Mouse (Mus musculus): ENCODE data around the gene Dop1b.

The Dop1b gene

DNA sequence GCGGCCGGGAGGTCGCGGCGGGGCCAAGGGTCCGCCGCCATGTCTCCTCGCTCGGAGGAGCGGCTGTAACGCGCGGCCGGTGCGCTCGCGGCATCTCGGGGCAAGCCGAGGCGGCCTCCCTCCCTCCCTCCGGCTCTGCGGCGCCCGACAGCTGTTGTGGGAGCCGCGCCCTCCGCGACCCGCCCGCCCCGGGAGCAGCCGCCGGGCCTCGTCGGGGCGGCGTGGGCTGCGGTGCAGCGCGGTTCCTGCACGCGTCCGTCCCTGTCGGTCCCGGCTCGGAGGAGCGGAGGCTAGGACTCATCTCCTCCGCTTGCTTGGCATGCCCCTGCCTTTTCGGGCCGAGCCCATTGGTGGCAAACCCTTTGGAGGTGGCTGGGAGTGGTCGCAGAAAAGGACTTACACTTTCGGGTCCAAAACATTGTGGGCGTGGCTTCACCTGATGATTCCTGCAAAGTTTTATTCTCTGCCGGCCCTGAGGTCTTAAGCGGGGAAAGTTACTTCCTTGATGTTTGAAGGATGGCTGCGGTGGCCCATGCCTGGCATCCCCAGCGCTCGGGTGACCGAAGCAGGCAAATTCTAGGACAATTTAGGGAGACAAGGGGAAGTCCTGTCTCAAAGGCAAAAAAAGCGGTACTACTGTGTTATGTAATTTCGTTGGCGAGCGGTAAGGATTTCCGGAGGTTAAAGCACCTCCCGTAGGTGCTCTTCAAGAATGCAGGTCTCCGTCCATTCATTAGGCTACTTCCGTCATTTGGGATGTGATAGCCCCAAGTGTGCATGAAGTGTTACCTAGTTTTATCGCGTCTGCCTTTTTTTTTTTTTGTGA lies 121.0 kb downstream of the Dop1b start:
- DNase-seq = peak; percentile 37

DNA sequence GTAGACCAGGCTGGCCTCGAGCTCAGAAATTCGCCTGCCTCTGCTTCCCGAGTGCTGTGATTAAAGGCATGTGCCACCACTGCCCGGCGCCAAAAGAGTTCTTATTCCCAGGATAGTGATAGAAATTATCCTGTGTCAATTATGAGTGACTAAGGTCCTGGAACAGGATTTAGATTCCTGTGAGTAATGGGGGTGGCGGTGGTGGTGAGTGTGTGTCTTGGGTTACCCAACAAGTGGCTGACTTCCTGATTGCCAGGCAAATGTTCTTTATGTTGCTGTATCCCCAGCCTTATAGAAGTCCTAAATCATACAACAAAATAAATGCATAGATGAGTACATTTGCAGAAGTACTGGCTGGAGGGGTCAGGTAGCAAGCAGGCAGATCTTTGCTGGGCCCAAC lies 121.8 kb downstream of the Dop1b start:
- no peak for DNase-seq

DNA sequence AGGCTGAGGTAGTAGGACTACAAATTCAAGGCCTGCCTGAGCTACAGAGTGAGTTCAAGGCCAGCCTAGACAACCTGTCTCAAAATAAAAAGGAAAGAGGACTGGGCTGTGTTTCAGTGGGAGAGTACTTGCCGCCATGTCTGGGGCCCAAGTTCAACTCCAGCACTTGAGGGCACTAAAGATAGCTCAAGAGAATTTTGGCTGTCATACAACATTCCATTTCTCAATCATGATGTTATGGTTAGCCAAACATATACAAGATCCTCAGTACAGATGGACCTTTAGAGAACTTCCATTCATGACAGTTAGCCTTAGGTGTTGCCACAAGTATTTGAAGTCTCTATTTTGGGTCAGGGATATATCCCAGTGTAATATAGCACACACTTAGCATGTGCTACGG lies 122.4 kb downstream of the Dop1b start:
- no peak for DNase-seq

DNA sequence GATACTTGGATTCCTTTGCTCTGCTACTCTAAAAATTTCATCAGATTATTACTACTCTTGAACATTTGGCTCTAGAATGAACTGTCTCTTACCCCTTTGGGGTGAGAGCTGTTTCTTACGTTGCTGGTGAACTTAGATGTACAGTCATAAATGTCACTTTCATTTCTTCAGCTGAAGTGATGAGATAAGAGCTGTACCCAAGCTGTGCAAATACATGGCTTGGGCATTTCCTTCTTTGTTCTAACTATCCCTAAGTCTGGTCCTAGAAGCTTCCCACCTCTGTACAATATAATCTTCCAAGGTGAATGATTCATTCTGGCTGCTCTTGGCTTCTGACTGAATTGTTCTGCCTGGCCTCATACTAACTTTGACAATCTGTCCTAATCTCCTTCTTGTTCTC lies 127.3 kb downstream of the Dop1b start:
- no peak for DNase-seq

DNA sequence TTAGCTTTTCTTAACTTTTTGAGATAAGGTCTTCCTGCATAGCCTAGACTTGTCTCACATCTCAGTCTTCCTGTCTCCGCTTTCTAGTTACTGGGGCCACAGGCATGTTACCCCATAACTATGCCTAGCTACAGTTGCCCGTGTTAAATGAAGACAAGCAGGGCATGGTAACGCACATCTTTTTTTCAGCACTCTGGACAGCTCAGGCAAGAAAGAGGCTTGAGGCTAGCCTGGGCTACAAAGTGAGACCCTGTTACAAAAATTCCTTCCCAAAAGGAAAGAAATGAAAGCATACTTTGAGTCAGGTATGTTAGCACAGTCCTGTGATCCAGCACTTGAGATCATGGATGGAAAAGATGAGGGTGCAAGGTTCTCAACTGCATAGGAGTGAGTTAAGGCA lies 138.8 kb downstream of the Dop1b start:
- DNase-seq = no peak

DNA sequence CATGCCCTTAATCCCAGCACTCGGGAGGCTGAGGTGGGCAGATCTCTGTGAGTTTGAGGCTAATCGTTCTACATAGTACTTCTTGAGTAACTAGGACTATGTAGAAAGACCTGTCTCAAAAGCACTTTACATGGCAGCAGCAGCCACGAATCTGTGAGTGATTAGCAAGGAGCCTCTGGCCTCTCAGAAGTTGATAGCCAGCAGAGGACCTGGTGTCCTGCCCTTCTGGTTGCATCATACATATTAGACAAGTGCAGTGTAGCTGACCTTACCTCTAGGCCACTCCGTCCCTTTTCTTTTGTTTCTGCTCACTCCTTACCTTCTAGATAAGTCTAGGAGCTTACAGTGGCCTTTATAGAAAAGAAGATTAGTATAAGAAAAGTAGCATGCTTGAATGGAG lies 148.3 kb downstream of the Dop1b start:
- no peak for DNase-seq
